Mouse (Mus musculus) gastrocnemius, adult 18-20 months (tissue): ENCODE data around the gene Ces1d. TPM values are rescaled to one million over a fixed set of nuclear protein-coding genes. Genes with fewer than 3 reads are reported as not detected.

Experiments
- DNase-seq: peaks from one replicate; pipeline ENCODE4 v3.0.0; 2021; ENCODE audit warnings: low spot score
- total RNA-seq, 2 experiments: library from RNA; stranded (reverse); gene quantifications; 2 replicates each; pipeline ENCODE4 v1.2.3; 2021

Ces1d gene
- total RNA-seq, 2 experiments from 2014 or later = 79.6 to 130 TPM

- DNase-seq = no peak
Observed at GRCm38 (mm10) chr8:93147331-93147730, 50.3 kb downstream of the Ces1d start.

- DNase-seq = peak; percentile 59
Observed at GRCm38 (mm10) chr8:93140696-93141095, 56.9 kb downstream of the Ces1d start.

GRCm38 (mm10) chr8:93132196-93132595 lies 65.4 kb downstream of the Ces1d start:
- DNase-seq = no peak

- DNase-seq = no peak
Observed at GRCm38 (mm10) chr8:93131233-93131980, 66.2 kb downstream of the Ces1d start, which contains the start of gene Ces1c. TSS of gene Ces1c (minus strand) at chr8:93131283.

GRCm38 (mm10) chr8:93126476-93126875 lies 71.2 kb downstream of the Ces1d start:
- no peak for DNase-seq

GRCm38 (mm10) chr8:93122005-93122404 lies 75.6 kb downstream of the Ces1d start:
- DNase-seq = no peak

Other genes with a start within 250 kb of the Ces1d start
- gene Slc6a2, start 237.8 kb downstream of the Ces1d start, total RNA-seq = under 1 TPM; 0.34 to 0.52 TPM
- not detected for gene Ces1a, start 149.6 kb downstream of the Ces1d start, total RNA-seq
- gene Ces1b, start 117.8 kb downstream of the Ces1d start, total RNA-seq = under 1 TPM in 1 of 2 experiments, not detected in 1; 0.12 TPM
- under 1 TPM in 1 of 2 experiments, not detected in 1; 0.76 TPM for gene Ces1c, start 66.6 kb downstream of the Ces1d start, total RNA-seq
- under 1 TPM; 0.80 to 0.83 TPM for gene Ces1e, start 31.8 kb upstream of the Ces1d start, total RNA-seq
- under 1 TPM; 0.39 to 0.57 TPM for gene Ces1f, start 81.9 kb upstream of the Ces1d start, total RNA-seq
- not detected for gene Ces1g, start 139.5 kb upstream of the Ces1d start, total RNA-seq
- gene Ces1h, start 181.9 kb upstream of the Ces1d start, total RNA-seq = not detected